Mouse (Mus musculus) gastrocnemius, postnatal 36 days (tissue): ENCODE measurements around the gene Alpl. TPM values are rescaled to one million over a fixed set of nuclear protein-coding genes. Genes with fewer than 3 reads are reported as not detected.

Source experiments
- DNase-seq, 2 experiments: peaks; one replicate each; pipeline ENCODE4 v3.0.0; 2022
- intact Hi-C: fragments of 180-260 bp; cut with DNase I; formaldehyde crosslinking; loops from one replicate; pipeline ENCODE4 v1.15.1; 2025
- total RNA-seq, 2 experiments: library from RNA; stranded (reverse); gene quantifications; 2 replicates each; pipeline ENCODE4 v1.2.3; 2021

Gene Alpl
- total RNA-seq, 2 experiments from 2014 or later = 14.1 to 15.9 TPM

DNA sequence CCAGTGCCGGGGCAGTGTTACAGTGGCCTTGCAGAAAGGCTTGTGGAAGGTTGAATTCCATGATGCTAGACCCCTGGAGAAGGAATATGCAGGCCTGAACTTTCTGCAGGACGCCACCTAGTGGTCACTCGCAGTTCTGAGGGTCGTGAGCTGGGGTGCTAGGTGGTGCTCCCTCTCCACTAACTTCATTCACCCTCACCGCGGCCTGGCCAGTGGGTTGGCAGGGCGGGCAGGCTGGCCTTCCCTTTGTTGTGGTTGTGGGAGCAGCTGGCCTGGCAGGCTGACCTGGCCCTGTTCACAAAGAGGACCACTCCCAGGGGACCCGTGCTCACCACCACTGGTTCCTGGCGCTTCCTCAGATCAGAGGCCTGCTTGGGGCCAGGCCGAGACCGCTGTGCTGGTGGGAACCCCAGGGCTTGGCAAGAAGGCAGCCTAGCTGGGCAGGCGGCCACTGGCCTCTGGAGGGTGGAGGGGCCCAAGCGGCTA is 51.7 kb downstream of the Alpl start:
- no peak for DNase-seq
- intact Hi-C loops = no loop called here

DNA sequence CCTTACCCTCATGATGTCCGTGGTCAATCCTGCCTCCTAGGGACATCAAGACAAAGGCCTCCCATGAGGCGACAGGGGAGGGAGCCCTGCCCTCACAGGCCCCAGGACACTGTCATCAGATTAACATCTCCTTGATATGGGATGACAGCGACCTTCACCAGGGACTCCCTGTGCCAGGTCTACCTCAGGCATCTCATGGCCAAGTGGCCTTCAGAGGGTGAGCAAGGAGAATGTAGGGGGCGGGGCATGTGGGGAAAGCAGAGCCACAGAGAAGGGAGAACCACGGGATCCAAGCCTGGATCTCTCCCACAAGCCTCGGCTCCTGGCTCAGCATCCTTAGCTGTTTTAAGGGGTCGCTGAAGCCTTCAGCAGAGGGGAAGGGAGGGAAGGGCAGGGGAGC is 52.4 kb downstream of the Alpl start:
- intact Hi-C loops = loop anchor here (2.0 kb wide), 1 partner anchor 15 kb away; no protein-coding TSS in a partner anchor

DNA sequence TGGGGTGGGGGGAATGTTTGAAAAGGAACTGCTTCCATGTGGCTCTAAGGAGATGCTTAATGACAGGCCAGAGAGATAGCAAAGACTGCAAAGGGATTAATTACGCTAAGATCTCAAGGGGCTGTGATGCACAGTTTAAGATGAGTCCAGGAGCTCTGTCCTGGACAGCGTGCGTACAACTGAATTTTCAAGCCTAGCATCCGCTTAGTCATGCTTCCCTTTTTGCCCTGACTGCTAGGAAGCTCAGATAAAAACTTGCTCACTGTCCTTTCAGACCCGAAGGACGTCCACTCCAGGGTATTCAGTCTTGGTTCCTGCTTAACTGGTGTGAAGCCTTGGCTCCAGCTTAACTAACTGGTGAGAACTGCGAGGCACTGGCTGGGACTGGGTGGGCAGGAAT is 55.8 kb downstream of the Alpl start:
- intact Hi-C loops = no loop called here
- DNase-seq = no peak

More for the DNA sequence above, 52.4 kb downstream of the Alpl start:
- DNase-seq = no peak

DNA sequence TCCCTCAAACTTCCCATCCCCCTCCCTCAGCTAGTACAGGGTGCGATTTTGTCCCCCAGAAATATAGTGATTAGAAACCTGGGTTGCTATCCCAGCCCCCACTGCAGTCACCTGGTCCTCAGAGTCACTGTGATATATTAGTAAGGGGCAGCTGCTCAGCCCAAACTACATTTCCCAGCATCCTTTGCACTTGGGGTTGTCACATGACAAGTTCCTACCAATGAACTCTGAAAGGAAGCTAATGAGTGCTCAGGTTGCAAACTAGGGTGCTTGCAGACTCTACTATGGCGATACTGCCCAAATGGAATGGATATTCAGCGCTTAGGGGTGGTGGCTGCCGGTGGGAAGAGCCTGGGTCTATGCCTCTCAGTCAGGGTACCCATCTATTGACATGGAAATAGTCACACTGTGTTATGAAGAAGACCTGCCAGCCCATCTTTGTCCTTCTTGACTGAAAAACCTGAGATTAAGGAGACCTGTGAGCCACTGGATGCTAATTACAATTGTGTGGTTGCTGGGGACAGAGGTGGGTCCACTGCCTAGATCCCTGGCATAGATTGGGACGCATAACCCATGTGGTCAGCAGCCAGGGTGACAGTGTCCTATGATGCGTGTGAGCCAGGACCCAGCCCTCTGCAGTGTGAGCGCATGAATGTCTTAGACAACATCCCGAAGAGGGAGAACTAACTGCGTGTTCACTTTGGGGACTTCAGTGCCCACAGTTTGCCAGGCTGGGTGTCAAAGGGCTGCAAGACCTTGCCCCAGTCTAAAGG is 56.8 kb downstream of the Alpl start:
- intact Hi-C loops = no loop called here
- DNase-seq = no peak

- DNase-seq = no peak
- intact Hi-C loops = no loop called here
These were observed 58.4 kb downstream of the Alpl start for GRCm38 (mm10) chr4:137737760-137738159.

- intact Hi-C loops = no loop called here
These were observed 59.9 kb downstream of the Alpl start for GRCm38 (mm10) chr4:137736220-137736701.

GRCm38 (mm10) chr4:137733459-137733858 is 62.7 kb downstream of the Alpl start:
- intact Hi-C loops = loop anchor here (5.0 kb wide), 1 partner anchor 214 kb away; no protein-coding TSS in a partner anchor
- DNase-seq = no peak

More at GRCm38 (mm10) chr4:137736220-137736701, 59.9 kb downstream of the Alpl start:
- DNase-seq = no peak

GRCm38 (mm10) chr4:137732962-137733361 is 63.2 kb downstream of the Alpl start:
- no peak for DNase-seq
- intact Hi-C loops = loop anchor here (5.0 kb wide), 1 partner anchor 214 kb away; no protein-coding TSS in a partner anchor

DNA sequence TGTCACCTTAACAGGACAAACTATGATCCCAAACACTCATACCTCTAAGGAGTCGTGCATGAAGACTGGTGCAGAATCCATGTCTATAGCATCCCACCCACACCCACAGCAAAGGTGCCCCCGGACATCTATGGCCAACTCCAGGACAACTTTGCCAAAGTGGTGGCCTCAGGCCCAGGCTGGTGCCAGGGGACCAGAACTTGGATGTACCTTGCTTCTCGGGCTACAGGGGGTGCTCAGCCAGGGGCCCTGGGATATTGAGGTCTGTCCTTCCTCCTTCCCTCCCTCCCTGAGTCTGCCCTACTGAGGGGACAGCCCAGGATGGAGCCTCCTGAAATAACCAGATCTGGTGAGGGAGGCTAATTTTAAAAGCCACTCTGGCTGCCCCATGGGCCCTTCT is 63.8 kb downstream of the Alpl start:
- no peak for DNase-seq
- intact Hi-C loops = loop anchor here (5.0 kb wide), 1 partner anchor 215 kb away; no protein-coding TSS in a partner anchor

DNA sequence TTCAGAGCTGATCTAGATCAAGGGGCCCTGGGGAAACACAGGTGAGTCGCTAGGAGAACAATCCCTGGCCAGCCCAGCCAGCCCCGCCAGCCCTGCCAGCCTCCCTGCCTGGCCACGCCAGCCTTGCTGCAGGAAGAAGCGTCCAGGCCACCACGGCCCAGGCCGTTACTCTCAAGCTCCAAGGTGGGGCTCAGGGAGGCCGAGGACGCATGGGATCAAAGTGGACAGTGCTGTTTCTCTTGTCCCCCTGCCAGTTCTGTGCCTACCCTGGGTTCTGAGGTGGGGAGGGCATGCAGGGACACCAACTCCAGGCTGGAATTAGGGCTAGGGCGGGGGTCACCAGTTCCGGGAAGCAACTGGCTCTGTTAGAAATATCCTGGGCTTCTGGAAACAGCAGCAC is 64.3 kb downstream of the Alpl start:
- intact Hi-C loops = loop anchor here (2.0 to 5.0 kb wide), 2 partner anchors 103 to 215 kb away; no protein-coding TSS in a partner anchor

DNA sequence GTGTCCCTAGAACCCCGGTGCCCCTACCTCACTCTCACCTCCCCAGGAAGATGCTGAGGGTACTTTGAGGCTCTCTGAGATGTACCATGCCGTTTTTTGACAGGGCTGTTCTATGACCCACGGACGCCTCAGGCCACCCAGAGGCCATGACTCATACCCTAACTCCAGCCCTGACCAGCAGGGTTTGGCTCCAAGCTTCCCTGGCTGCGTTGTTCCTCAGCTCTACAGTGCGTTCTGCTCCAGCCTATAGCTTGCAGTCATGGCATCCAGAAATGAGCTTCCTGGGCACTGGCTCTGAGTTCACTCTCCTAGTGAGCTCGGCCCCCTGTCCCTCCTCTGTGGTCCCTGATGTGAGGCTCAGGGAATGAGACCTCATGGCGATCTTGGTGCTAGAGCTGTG is 65.4 kb downstream of the Alpl start:
- intact Hi-C loops = loop anchor here (1.0 to 5.0 kb wide), 3 partner anchors 66 to 217 kb away; partner anchors contain the start of gene Alpl
- no peak for DNase-seq

More for the DNA sequence above, 64.3 kb downstream of the Alpl start:
- no peak for DNase-seq

DNA sequence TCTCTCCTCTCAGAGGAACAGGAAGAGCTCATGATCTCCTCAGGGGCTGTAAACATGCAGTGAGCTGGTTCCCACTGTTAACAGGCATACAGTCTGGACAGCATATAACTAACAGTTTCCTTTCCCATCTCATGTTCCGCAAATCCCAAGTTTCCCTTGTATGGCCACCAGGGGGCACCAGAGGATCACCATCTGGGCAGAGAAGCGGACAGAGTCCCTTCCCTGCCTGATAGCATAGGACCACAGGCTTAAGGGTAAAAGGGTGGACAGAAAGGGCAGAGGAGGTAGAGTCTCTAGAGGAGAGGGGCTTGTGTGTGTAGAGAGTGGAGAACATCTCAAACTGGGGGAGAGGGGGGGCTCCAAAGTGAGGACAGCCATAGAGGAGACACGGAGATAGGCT is 66.0 kb downstream of the Alpl start:
- DNase-seq = peak; percentile 82 to 83
- intact Hi-C loops = loop anchor here (1.0 to 5.0 kb wide), 3 partner anchors 66 to 217 kb away; partner anchors contain the start of gene Alpl

DNA sequence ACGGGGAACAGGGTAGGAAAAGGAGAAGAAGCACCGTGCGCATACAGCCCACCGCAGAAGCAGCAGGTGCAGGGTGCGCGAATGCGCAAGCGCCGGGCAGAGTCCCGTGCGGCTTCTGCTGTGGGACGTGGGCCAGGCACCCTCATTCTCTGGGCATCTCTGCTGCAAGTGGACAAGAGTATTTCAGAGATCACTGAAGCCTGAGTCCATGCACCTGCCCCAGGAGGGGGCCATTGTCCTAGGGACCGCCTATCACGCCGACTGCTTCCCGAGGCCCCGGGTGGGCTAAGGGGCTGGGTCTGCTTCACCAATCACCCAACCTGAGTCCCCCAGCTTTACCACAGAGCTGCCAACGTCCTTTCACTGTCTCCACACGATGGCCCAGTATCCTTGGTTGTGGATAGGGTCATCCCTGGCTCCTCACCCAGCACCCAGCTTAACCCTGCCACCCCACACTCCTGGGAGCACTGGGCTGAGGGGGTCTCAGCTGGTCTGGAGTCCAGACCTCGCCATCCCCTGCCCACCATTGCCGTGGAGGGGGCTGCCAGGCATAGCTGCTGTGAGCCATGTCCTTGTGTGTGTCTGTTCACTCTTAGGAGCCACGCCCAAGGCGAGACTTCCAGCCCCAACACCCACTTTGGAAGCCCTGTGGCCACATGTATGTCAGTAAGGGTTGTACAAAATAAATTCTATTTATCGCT is 66.9 kb downstream of the Alpl start:
- DNase-seq = no peak
- intact Hi-C loops = no loop called here

GRCm38 (mm10) chr4:137728399-137729154 is 67.6 kb downstream of the Alpl start:
- no peak for DNase-seq
- intact Hi-C loops = no loop called here

DNA sequence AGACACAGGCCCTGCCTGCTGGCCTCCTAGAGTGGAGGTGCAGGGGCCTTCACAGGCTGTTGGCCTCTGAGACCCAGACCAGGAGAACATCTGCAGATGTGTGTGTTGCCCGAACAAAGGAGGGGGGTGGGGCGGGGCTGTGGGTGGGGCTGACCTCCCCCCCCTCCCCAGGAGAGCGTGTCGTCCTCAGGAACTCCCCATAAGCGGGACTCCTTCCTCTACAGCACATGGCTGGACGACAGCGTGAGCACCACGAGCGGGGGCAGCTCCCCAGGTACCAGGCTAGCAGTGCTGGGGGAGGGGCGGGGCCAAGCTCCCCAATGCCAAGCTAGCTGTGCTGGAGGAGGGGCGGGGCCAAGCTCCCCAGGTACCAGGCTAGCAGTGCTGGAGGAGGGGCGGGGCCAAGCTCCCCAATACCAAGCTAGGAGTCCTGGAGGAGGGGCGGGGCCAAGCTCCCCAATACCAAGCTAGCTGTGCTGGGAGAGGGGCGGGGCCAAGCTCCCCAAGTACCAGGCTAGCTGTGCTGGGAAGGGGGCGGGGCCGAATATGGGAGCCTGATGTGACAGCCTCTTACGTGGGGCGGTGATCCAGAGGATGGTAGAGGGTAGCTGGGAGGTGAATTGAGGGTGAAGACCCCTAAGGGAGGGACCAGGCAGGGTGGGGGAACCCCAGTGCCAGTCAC is 68.5 kb downstream of the Alpl start:
- intact Hi-C loops = no loop called here
- no peak for DNase-seq

GRCm38 (mm10) chr4:137726739-137727505 is 69.3 kb downstream of the Alpl start:
- no peak for DNase-seq
- intact Hi-C loops = no loop called here

- no peak for DNase-seq
- intact Hi-C loops = no loop called here
These were observed 70.5 kb downstream of the Alpl start for GRCm38 (mm10) chr4:137725541-137726145.

- intact Hi-C loops = no loop called here
- DNase-seq = peak; percentile 62 to 76
These were observed 71.4 kb downstream of the Alpl start for GRCm38 (mm10) chr4:137724766-137725165.
